Mouse (Mus musculus): ENCODE data around the gene Fjx1. TPM values are rescaled to one million over a fixed set of nuclear protein-coding genes. Genes with fewer than 3 reads are reported as not detected.

The Fjx1 gene
- polyA plus RNA-seq (2014; fragmentation: Nextera tagmentation; extraction: Ambion mirVana) = 30.7 and 33.2 TPM in 2 replicates

GRCm38 (mm10) chr2:102451671-102452549 lies at the start of gene Fjx1:
Gene Fjx1 (minus strand): TSS chr2:102452499.
- H3K27ac ChIP-seq (ENCODE audit: low read depth, low read length) = peak within 1 kb of the TSS; percentile 94
- peak within 1 kb of the TSS; percentile 81 for H3K4me2 ChIP-seq (ENCODE audit: low read depth, low read length, severe bottlenecking)
- H3K9ac ChIP-seq (ENCODE audit: low read length) = peak within 1 kb of the TSS; percentile 98
- under 1% methylated on average over 47 of the region's 49 CpGs for WGBS
- H3K4me1 ChIP-seq (replicated peaks; ENCODE audit: control insufficient read depth, insufficient read depth, low read length) = no peaks in the 10 kb centered on the region; the same call in 1 of the 2 replicates
- peak; percentile 95 for DNase-seq (ENCODE audit: low spot score)
- H3K4me3 ChIP-seq (ENCODE audit: low read depth, low read length) = peak within 1 kb of the TSS; percentile 81
- no peaks in the 10 kb centered on the region for H3K27me3 ChIP-seq (ENCODE audit: control insufficient read depth, insufficient read depth, low read length)
- no peaks in the 10 kb centered on the region for H3K36me3 ChIP-seq (ENCODE audit: control insufficient read depth, insufficient read depth, low read length)
- peak; percentile 89 for ATAC-seq (replicated peaks; ENCODE audit: low FRiP score)
- peaks cover 3% of the 10 kb centered on the region; the same call in 1 of the 2 replicates for H3K9me3 ChIP-seq (ENCODE audit: control insufficient read depth, low read length)

DNA sequence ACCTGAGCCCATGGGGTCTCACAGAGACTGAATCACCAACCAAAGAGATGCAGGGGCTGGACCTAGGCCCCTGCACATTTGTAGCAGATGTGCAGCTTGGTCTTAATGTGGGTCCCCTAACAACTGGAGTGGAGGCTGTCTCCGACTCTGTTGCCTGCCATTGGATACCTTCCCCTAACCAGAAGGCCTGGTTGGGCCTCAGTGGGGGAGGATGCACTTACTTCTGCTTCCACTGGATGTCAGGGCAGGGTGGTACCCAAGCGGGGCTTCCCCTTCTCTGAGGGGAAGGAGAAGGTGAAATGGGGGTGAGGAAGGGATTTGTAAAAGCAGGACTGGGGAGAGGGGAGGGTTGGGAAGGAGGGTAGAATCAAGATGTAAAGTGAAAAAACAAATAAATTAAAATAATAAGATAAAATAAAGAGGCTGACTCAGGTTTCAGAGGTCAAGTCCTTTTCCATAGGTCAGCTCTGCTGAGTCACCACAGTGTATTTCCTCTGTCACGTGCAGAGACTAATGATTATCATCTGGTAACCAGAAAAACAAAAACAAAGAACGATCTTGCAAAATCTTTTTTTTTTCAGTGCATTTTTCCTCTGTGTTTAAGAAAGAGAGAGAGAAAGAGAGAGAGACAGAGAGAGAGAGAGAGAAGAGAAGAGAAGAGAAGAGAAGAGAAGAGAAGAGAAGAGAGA lies 47.8 kb upstream of the Fjx1 start:
- Histone ChIP-seq H3K9me3 (ENCODE audit: control insufficient read depth, low read length) (no peaks in the 10 kb centered on the region), H3K4me3 (ENCODE audit: low read depth, low read length) (no peak overlapping the region), H3K9ac (ENCODE audit: low read length) (no peak overlapping the region), H3K4me2 (ENCODE audit: low read depth, low read length, severe bottlenecking) (no peak overlapping the region), H3K27ac (ENCODE audit: low read depth, low read length) (no peak overlapping the region), H3K27me3 (ENCODE audit: control insufficient read depth, insufficient read depth, low read length) (no peaks in the 10 kb centered on the region), H3K4me1 (replicated peaks; ENCODE audit: control insufficient read depth, insufficient read depth, low read length) (no peaks in the 10 kb centered on the region), H3K36me3 (ENCODE audit: control insufficient read depth, insufficient read depth, low read length) (no peaks in the 10 kb centered on the region)
- no peak for DNase-seq (ENCODE audit: low spot score)
- no peak for ATAC-seq (replicated peaks; ENCODE audit: low FRiP score)
- 47% methylated on average over 4 of the region's 4 CpGs for WGBS

GRCm38 (mm10) chr2:102480738-102481137 lies 28.4 kb upstream of the Fjx1 start:
- no peaks in the 10 kb centered on the region for H3K36me3 ChIP-seq (ENCODE audit: control insufficient read depth, insufficient read depth, low read length)
- no peaks in the 10 kb centered on the region for H3K4me1 ChIP-seq (replicated peaks; ENCODE audit: control insufficient read depth, insufficient read depth, low read length)
- DNase-seq (ENCODE audit: low spot score) = no peak
- H3K4me3 ChIP-seq (ENCODE audit: low read depth, low read length) = no peak overlapping the region
- H3K4me2 ChIP-seq (ENCODE audit: low read depth, low read length, severe bottlenecking) = no peak overlapping the region
- no peaks in the 10 kb centered on the region for H3K27me3 ChIP-seq (ENCODE audit: control insufficient read depth, insufficient read depth, low read length)
- ATAC-seq (replicated peaks; ENCODE audit: low FRiP score) = no peak
- 57% methylated on average over 3 of the region's 3 CpGs for WGBS
- no peak overlapping the region for H3K27ac ChIP-seq (ENCODE audit: low read depth, low read length)
- H3K9ac ChIP-seq (ENCODE audit: low read length) = no peak overlapping the region
- no peaks in the 10 kb centered on the region for H3K9me3 ChIP-seq (ENCODE audit: control insufficient read depth, low read length)

DNA sequence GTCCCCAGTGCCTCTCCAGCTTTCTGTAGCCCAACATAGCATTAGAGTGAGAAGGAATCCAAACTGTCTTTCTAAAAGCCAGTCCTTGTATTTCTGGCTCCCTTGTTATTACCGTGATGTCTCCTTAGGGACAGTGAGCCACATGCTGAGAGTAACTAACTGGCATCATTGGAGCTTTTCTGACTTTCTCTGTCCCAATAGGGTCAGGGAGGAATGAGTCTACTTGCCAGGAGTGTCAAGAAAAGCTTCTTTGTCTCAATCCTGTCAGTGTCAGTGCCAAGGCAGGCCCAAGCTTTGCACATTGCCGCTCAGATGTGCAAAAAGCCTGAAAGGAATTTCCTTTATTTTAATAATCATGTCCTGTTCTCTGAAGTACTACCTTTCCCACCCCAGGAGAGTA lies 23.8 kb upstream of the Fjx1 start:
- H3K27ac ChIP-seq (ENCODE audit: low read depth, low read length) = no peak overlapping the region
- H3K4me3 ChIP-seq (ENCODE audit: low read depth, low read length) = no peak overlapping the region
- H3K27me3 ChIP-seq (ENCODE audit: control insufficient read depth, insufficient read depth, low read length) = no peaks in the 10 kb centered on the region
- DNase-seq (ENCODE audit: low spot score) (no peak), ATAC-seq (replicated peaks; ENCODE audit: low FRiP score) (no peak)
- no peaks in the 10 kb centered on the region for H3K36me3 ChIP-seq (ENCODE audit: control insufficient read depth, insufficient read depth, low read length)
- no peaks in the 10 kb centered on the region for H3K4me1 ChIP-seq (replicated peaks; ENCODE audit: control insufficient read depth, insufficient read depth, low read length)
- H3K9me3 ChIP-seq (ENCODE audit: control insufficient read depth, low read length) = no peaks in the 10 kb centered on the region
- H3K9ac ChIP-seq (ENCODE audit: low read length) = no peak overlapping the region
- WGBS = 76% methylated on average over 2 of the region's 2 CpGs
- no peak overlapping the region for H3K4me2 ChIP-seq (ENCODE audit: low read depth, low read length, severe bottlenecking)

- no peak overlapping the region for H3K9ac ChIP-seq (ENCODE audit: low read length)
- H3K4me3 ChIP-seq (ENCODE audit: low read depth, low read length) = no peak overlapping the region
- DNase-seq (ENCODE audit: low spot score) (no peak), ATAC-seq (replicated peaks; ENCODE audit: low FRiP score) (no peak)
- H3K9me3 ChIP-seq (ENCODE audit: control insufficient read depth, low read length) = no peaks in the 10 kb centered on the region
- H3K4me1 ChIP-seq (replicated peaks; ENCODE audit: control insufficient read depth, insufficient read depth, low read length) = no peaks in the 10 kb centered on the region
- H3K4me2 ChIP-seq (ENCODE audit: low read depth, low read length, severe bottlenecking) = no peak overlapping the region
- no peak overlapping the region for H3K27ac ChIP-seq (ENCODE audit: low read depth, low read length)
- no peaks in the 10 kb centered on the region for H3K36me3 ChIP-seq (ENCODE audit: control insufficient read depth, insufficient read depth, low read length)
- no peaks in the 10 kb centered on the region for H3K27me3 ChIP-seq (ENCODE audit: control insufficient read depth, insufficient read depth, low read length)
- WGBS = 80% methylated on average over 3 of the region's 3 CpGs
Measured at GRCm38 (mm10) chr2:102468645-102469044, 16.3 kb upstream of the Fjx1 start.

DNA sequence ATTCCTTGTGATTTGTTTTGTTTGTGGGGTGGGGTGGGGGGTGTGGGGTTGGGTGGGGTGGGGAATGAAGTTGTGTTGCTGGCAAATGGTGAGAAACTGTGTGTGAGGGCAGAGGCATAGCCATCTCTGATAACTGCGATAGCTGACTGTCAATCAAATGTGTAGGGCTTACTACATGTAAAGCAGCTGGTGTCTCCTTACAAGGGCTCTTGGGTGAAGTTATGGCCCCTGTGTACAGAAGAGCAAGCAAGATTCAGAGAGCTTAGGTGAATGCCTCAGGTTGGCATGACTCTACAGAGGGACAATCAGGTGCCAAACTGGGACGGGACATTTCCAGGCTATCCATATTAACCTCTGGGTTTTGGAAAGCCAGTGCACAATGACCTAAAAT lies 12.0 kb upstream of the Fjx1 start:
- H3K4me3 ChIP-seq (ENCODE audit: low read depth, low read length) = no peak overlapping the region

DNA sequence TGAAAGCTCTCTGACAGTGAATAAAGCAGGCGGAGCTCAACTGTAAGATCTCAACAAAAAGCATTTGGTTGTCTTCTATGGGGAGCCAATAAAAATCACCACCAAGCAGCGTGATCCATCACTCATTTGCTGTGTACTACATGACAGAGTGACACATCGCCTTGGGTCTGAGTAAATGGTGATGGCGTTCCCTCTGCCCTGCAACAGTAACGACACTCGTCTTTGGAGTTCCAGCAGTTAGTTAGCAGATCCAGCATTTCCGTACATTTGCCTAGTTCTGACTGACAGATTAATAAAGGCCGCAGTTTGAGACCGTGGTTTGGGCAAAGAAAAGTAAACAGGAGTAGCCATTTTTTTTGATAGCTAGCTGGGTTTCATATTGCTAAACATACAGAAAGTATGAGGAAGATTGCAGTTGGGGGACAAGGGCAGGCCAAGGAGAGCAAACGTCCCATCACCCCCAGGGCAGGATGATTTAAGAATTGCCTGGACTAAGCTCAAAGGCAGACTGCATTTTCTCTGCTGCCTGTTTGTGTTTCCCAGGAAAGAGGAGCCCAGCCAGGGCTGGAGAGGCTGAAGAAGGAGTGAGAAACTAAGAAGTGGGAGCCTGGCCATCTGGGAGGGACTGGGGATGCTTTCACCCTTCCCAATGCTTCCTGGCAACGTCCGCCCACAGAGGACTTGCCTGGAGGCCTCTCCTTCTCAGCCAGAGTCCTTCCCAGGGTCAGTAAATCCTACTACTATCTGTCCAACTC lies 11.5 kb upstream of the Fjx1 start:
- ATAC-seq (replicated peaks; ENCODE audit: low FRiP score) (no peak), DNase-seq (ENCODE audit: low spot score) (no peak)
- 78% methylated on average over 12 of the region's 12 CpGs for WGBS
- no peak overlapping the region for H3K9ac ChIP-seq (ENCODE audit: low read length)
- no peaks in the 10 kb centered on the region for H3K36me3 ChIP-seq (ENCODE audit: control insufficient read depth, insufficient read depth, low read length)
- H3K4me1 ChIP-seq (replicated peaks; ENCODE audit: control insufficient read depth, insufficient read depth, low read length) = no peaks in the 10 kb centered on the region
- no peak overlapping the region for H3K27ac ChIP-seq (ENCODE audit: low read depth, low read length)
- H3K4me2 ChIP-seq (ENCODE audit: low read depth, low read length, severe bottlenecking) = no peak overlapping the region
- H3K27me3 ChIP-seq (ENCODE audit: control insufficient read depth, insufficient read depth, low read length) = no peaks in the 10 kb centered on the region
- no peak overlapping the region for H3K4me3 ChIP-seq (ENCODE audit: low read depth, low read length)
- no peaks in the 10 kb centered on the region for H3K9me3 ChIP-seq (ENCODE audit: control insufficient read depth, low read length)

More for the DNA sequence above, 12.0 kb upstream of the Fjx1 start:
- Histone ChIP-seq H3K4me1 (replicated peaks; ENCODE audit: control insufficient read depth, insufficient read depth, low read length) (no peaks in the 10 kb centered on the region), H3K9me3 (ENCODE audit: control insufficient read depth, low read length) (no peaks in the 10 kb centered on the region), H3K27me3 (ENCODE audit: control insufficient read depth, insufficient read depth, low read length) (no peaks in the 10 kb centered on the region), H3K4me2 (ENCODE audit: low read depth, low read length, severe bottlenecking) (no peak overlapping the region), H3K36me3 (ENCODE audit: control insufficient read depth, insufficient read depth, low read length) (no peaks in the 10 kb centered on the region), H3K27ac (ENCODE audit: low read depth, low read length) (no peak overlapping the region), H3K9ac (ENCODE audit: low read length) (no peak overlapping the region)
- ATAC-seq (replicated peaks; ENCODE audit: low FRiP score) = no peak
- WGBS = 87% methylated on average over 2 of the region's 2 CpGs
- no peak for DNase-seq (ENCODE audit: low spot score)

GRCm38 (mm10) chr2:102461491-102461890 lies 9.2 kb upstream of the Fjx1 start:
- H3K4me1 ChIP-seq (replicated peaks; ENCODE audit: control insufficient read depth, insufficient read depth, low read length) = no peaks in the 10 kb centered on the region
- H3K9ac ChIP-seq (ENCODE audit: low read length) = no peak overlapping the region
- WGBS = 93% methylated on average over 1 of the region's 1 CpGs
- no peak overlapping the region for H3K4me2 ChIP-seq (ENCODE audit: low read depth, low read length, severe bottlenecking)
- DNase-seq (ENCODE audit: low spot score) (no peak), ATAC-seq (replicated peaks; ENCODE audit: low FRiP score) (no peak)
- no peaks in the 10 kb centered on the region for H3K27me3 ChIP-seq (ENCODE audit: control insufficient read depth, insufficient read depth, low read length)
- no peak overlapping the region for H3K27ac ChIP-seq (ENCODE audit: low read depth, low read length)
- no peak overlapping the region for H3K4me3 ChIP-seq (ENCODE audit: low read depth, low read length)
- no peaks in the 10 kb centered on the region for H3K9me3 ChIP-seq (ENCODE audit: control insufficient read depth, low read length)
- H3K36me3 ChIP-seq (ENCODE audit: control insufficient read depth, insufficient read depth, low read length) = no peaks in the 10 kb centered on the region

Measured in forebrain, embryonic 11.5 days (tissue).